In the genomic region with DNA sequence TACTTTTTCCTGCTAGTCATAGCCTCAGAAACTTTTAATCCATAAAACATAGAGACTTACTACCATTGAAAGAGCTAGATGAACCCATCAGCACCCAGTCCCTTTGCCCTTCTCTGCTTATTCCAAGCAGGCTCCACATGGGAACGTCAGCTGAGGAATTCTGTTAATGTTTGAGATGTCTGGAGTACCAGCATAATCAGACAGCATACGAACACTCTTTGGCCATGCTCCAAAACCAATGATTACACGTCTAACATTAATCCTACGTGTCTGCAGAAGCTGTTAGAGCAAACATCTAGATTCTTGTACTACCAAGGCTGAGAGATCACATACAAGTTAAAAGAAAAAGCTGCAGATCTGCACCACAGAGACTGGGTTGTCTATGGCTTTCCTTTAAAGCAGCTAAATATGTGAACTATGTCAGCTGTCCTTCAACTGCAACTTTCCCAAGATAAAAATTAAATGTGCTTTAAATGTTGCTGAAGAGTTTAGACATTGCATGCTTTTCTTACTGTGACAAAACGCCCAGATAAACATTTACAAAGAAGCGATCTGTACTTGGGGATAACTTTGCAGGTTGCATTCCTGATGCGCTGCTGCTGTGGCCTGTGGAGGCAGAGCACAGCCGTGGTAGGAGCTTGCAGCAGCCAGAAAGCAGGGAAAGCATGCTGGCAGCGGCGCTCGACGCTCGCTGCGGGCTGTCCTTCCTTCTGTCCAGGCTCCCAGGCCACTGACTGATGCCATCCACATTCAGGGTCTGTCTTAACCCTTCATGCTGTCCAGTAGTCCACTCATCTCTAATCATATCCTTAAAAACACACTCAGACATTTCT, we compare ENCODE assay signal across 14 mouse cellular contexts. TPM values are rescaled to one million over a fixed set of nuclear protein-coding genes. Genes with fewer than 3 reads are reported as not detected.
DNase-seq lines count a peak whose midpoint lies in the region; ATAC-seq and TF ChIP-seq lines count a peak whose summit lies in the region.
"Had no signal": no experiment of that assay in that cellular context is flagged by ENCODE, and none has a peak within 500 bp of the region (broad histone marks: within the 10 kb centered on the region; RNA-seq: fewer than 3 reads in every experiment).

No protein-coding gene starts in this region.

- H3K9ac ChIP-seq in midbrain, embryonic 11.5 days (ENCODE audit: low read length) = no peak overlapping the region
- no peak overlapping the region for H3K9ac ChIP-seq in midbrain, embryonic 15.5 days
- H3K9ac ChIP-seq in limb, embryonic 13.5 days = no peak overlapping the region; the same call in 1 of the 2 replicates
- no peak overlapping the region for H3K9ac ChIP-seq in stomach, postnatal 0 days (ENCODE audit: low read length)
- H3K9ac ChIP-seq in hindbrain, embryonic 14.5 days = no peak overlapping the region
- H3K9ac ChIP-seq: liver, embryonic 15.5 days; neural tube, embryonic 12.5 days had no signal

- WGBS in midbrain, embryonic 11.5 days = 67% methylated on average over 14 of the region's 14 CpGs
- 53% methylated on average over 14 of the region's 14 CpGs for WGBS in midbrain, embryonic 15.5 days
- 56% methylated on average over 14 of the region's 14 CpGs for WGBS in limb, embryonic 13.5 days
- WGBS in stomach, postnatal 0 days = 33% methylated on average over 14 of the region's 14 CpGs
- 47% methylated on average over 14 of the region's 14 CpGs for WGBS in hindbrain, embryonic 14.5 days

- TF ChIP-seq EP300 in stomach, postnatal 0 days (optimal IDR thresholded peaks at IDR 0.05) = no peak

- no peaks in the 10 kb centered on the region for H3K36me3 ChIP-seq in midbrain, embryonic 11.5 days (ENCODE audit: control insufficient read depth, insufficient read depth, low read length)
- no peaks in the 10 kb centered on the region for H3K36me3 ChIP-seq in midbrain, embryonic 15.5 days (replicated peaks)
- 0 out of 2 replicates have a peak, but pooled peaks cover 2% of the 10 kb centered on the region for H3K36me3 ChIP-seq in limb, embryonic 13.5 days
- no peaks in the 10 kb centered on the region for H3K36me3 ChIP-seq in stomach, postnatal 0 days (ENCODE audit: control insufficient read depth, insufficient read depth, low read length)
- H3K36me3 ChIP-seq in hindbrain, embryonic 14.5 days (replicated peaks; ENCODE audit: control insufficient read depth, insufficient read depth) = no peaks in the 10 kb centered on the region
- H3K36me3 ChIP-seq: liver, embryonic 15.5 days; neural tube, embryonic 12.5 days had no signal

- H3K4me2 ChIP-seq in midbrain, embryonic 11.5 days = no peak overlapping the region
- no peak overlapping the region for H3K4me2 ChIP-seq in midbrain, embryonic 15.5 days
- no peak overlapping the region for H3K4me2 ChIP-seq in limb, embryonic 13.5 days (replicated peaks)
- H3K4me2 ChIP-seq in stomach, postnatal 0 days (replicated peaks; ENCODE audit: low read depth) = no peak overlapping the region
- no peak overlapping the region for H3K4me2 ChIP-seq in hindbrain, embryonic 14.5 days (replicated peaks)
- H3K4me2 ChIP-seq: liver, embryonic 15.5 days; neural tube, embryonic 12.5 days had no signal

- no peak overlapping the region for H3K27ac ChIP-seq in midbrain, embryonic 11.5 days (ENCODE audit: low read depth, low read length)
- H3K27ac ChIP-seq in midbrain, embryonic 15.5 days = no peak overlapping the region
- peak overlapping the region; percentile 22; the same call in 1 of the 2 replicates for H3K27ac ChIP-seq in limb, embryonic 13.5 days
- H3K27ac ChIP-seq in stomach, postnatal 0 days (replicated peaks) = no peak overlapping the region
- no peak overlapping the region for H3K27ac ChIP-seq in hindbrain, embryonic 14.5 days
- H3K27ac ChIP-seq: liver, embryonic 15.5 days; neural tube, embryonic 12.5 days had no signal

- TF ChIP-seq CTCF in stomach, postnatal 0 days (IDR thresholded peaks at IDR 0.05; ENCODE audit: low read depth) = peak; percentile 20; the same call in 1 of the 2 replicates

- no peak overlapping the region for H3K4me3 ChIP-seq in midbrain, embryonic 11.5 days (ENCODE audit: low read depth, low read length)
- no peak overlapping the region for H3K4me3 ChIP-seq in midbrain, embryonic 15.5 days
- no peak overlapping the region for H3K4me3 ChIP-seq in limb, embryonic 13.5 days
- no peak overlapping the region for H3K4me3 ChIP-seq in stomach, postnatal 0 days (ENCODE audit: low read depth, low read length)
- H3K4me3 ChIP-seq in hindbrain, embryonic 14.5 days (replicated peaks; ENCODE audit: low read length) = no peak overlapping the region
- H3K4me3 ChIP-seq: liver, embryonic 15.5 days; neural tube, embryonic 12.5 days had no signal

- H3K4me1 ChIP-seq in midbrain, embryonic 11.5 days (ENCODE audit: control insufficient read depth, insufficient read depth, low read length) = no peaks in the 10 kb centered on the region
- 0 out of 2 replicates have a peak, but pooled peaks cover 2% of the 10 kb centered on the region for H3K4me1 ChIP-seq in midbrain, embryonic 15.5 days
- peaks cover 34% of the 10 kb centered on the region for H3K4me1 ChIP-seq in limb, embryonic 13.5 days
- peaks cover 2% of the 10 kb centered on the region; the same call in 1 of the 2 replicates for H3K4me1 ChIP-seq in stomach, postnatal 0 days (replicated peaks; ENCODE audit: control insufficient read depth, insufficient read depth)
- H3K4me1 ChIP-seq in hindbrain, embryonic 14.5 days (replicated peaks; ENCODE audit: control insufficient read depth, insufficient read depth, low read length) = no peaks in the 10 kb centered on the region
- H3K4me1 ChIP-seq: neural tube, embryonic 12.5 days had no signal

- peak; percentile 22 for DNase-seq in embryo, embryonic 11 days
- DNase-seq in embryo, embryonic 10 days (ENCODE audit: low spot score) = no peak
- peak; percentile 79 for DNase-seq in midbrain, embryonic 11.5 days (ENCODE audit: low spot score, missing footprints)
- no peak for DNase-seq in stomach, postnatal 0 days (ENCODE audit: low spot score)
- no peak for DNase-seq in hindbrain, embryonic 14.5 days (ENCODE audit: low spot score)
- DNase-seq: adrenal gland, postnatal 36 days; cerebellum, postnatal 36 days had no signal

- H3K9me3 ChIP-seq in midbrain, embryonic 11.5 days (ENCODE audit: control insufficient read depth, low read length) = no peaks in the 10 kb centered on the region
- H3K9me3 ChIP-seq in midbrain, embryonic 15.5 days = no peaks in the 10 kb centered on the region
- no peaks in the 10 kb centered on the region for H3K9me3 ChIP-seq in limb, embryonic 13.5 days
- no peaks in the 10 kb centered on the region for H3K9me3 ChIP-seq in stomach, postnatal 0 days (ENCODE audit: control insufficient read depth, low read length)
- H3K9me3 ChIP-seq in hindbrain, embryonic 14.5 days (ENCODE audit: control insufficient read depth, low read length) = no peaks in the 10 kb centered on the region
- H3K9me3 ChIP-seq: liver, embryonic 15.5 days; neural tube, embryonic 12.5 days had no signal

- no peaks in the 10 kb centered on the region for H3K27me3 ChIP-seq in midbrain, embryonic 11.5 days (ENCODE audit: control insufficient read depth, insufficient read depth, low read length)
- no peaks in the 10 kb centered on the region for H3K27me3 ChIP-seq in midbrain, embryonic 15.5 days (replicated peaks)
- no peaks in the 10 kb centered on the region for H3K27me3 ChIP-seq in limb, embryonic 13.5 days
- H3K27me3 ChIP-seq in stomach, postnatal 0 days (ENCODE audit: control insufficient read depth, insufficient read depth, low read length) = no peaks in the 10 kb centered on the region
- no peaks in the 10 kb centered on the region for H3K27me3 ChIP-seq in hindbrain, embryonic 14.5 days (ENCODE audit: control insufficient read depth, insufficient read depth, low read length)
- H3K27me3 ChIP-seq: liver, embryonic 15.5 days; neural tube, embryonic 12.5 days had no signal

- no peak for ATAC-seq in midbrain, embryonic 11.5 days (ENCODE audit: low FRiP score)
- ATAC-seq in midbrain, embryonic 15.5 days (replicated peaks) = no peak
- no peak for ATAC-seq in limb, embryonic 13.5 days (ENCODE audit: low FRiP score, low read depth)
- ATAC-seq in stomach, postnatal 0 days (ENCODE audit: low FRiP score, low TSS enrichment) = no peak
- no peak for ATAC-seq in hindbrain, embryonic 14.5 days (ENCODE audit: low FRiP score)
- no peak for ATAC-seq in monocyte, adult 5-6 weeks (replicated peaks; ENCODE audit: insufficient number of reproducible peaks, low FRiP score, low TSS enrichment, poor library complexity, severe bottlenecking)
- ATAC-seq: inflammation-experienced regulatory T-cells, adult 6 months had no signal

RNA-seq across cellular contexts. Expression of a gene that starts 49.9 kb away (rescaled TPM):
- 3.8 TPM in 2 replicates for polyA plus RNA-seq in midbrain, embryonic 11.5 days (2014; fragmentation: Nextera tagmentation; extraction: Ambion mirVana)
- 4.6 and 5.5 TPM in 2 replicates for polyA plus RNA-seq in midbrain, embryonic 15.5 days (2015; fragmentation: Nextera tagmentation; extraction: Ambion mirVana)
- polyA plus RNA-seq in limb, embryonic 13.5 days (2015; fragmentation: Nextera tagmentation; extraction: Ambion mirVana) = 13.2 and 14.0 TPM in 2 replicates
- 4.9 and 5.9 TPM in 2 replicates for polyA plus RNA-seq in stomach, postnatal 0 days (2015; fragmentation: Nextera tagmentation; extraction: Ambion mirVana)
- polyA plus RNA-seq in hindbrain, embryonic 14.5 days (2014; fragmentation: Nextera tagmentation; extraction: Ambion mirVana) = 5.0 and 5.6 TPM in 2 replicates
- total RNA-seq in monocyte, adult 5-6 weeks (2017) = 2.3 to 12.3 TPM (median 8.3 TPM) in 3 replicates
- total RNA-seq: MEL had no signal

Comparison
In these comparisons a context has a peak if more than half of its experiments do, and no peak if none do; other contexts are left out.
1. DNase-seq: peak in embryo, embryonic 11 days (single experiment) and midbrain, embryonic 11.5 days (single experiment); none in embryo, embryonic 10 days (single experiment), stomach, postnatal 0 days (single experiment) and hindbrain, embryonic 14.5 days (single experiment).